Mouse (Mus musculus): Measurements from ENCODE around the gene Pex13.

DNA sequence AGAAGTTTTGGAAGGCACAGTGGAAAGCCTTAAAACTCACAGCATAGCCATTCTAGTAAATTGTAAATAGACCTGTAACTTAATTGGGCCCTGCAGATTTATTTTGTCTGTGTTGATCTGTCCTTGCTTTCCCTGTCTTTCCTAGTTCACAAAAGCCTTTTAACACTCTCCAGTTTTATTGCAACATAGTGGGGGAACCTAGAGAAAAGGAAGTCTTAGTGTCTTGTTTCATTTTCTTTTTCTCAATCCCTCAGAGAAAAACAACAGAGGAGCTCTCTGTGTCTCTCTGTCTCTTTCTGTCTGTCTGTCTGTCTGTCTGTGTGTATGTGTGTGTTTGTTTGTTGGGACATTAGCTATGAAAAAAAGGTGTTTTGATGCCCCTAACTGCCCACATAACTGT, 30.1 kb upstream of the Pex13 start:
- no peak for TF ChIP-seq CTCF (IDR thresholded peaks at IDR 0.05; ENCODE audit: control insufficient read depth, insufficient read depth, insufficient replicate concordance, low read depth, low read length)
- no peak for TF ChIP-seq POLR2A (IDR thresholded peaks at IDR 0.05; ENCODE audit: control insufficient read depth, low read depth, low read length)

Data from testis, adult 2 months (tissue).